Mouse (Mus musculus) myocyte (in vitro differentiated cells): Measurements from ENCODE around the gene Cntrob. TPM values are rescaled to one million over a fixed set of nuclear protein-coding genes. Genes with fewer than 3 reads are reported as not detected.

Experiments used
- H3K27me3 ChIP-seq: one replicate; pipeline ENCODE4 v1.6.1; 2011; ENCODE audit not compliant: control insufficient read depth, insufficient read depth, insufficient read length
- H3K36me3 ChIP-seq: one replicate; pipeline ENCODE4 v1.6.1; 2011; ENCODE audit not compliant: control insufficient read depth, insufficient read depth
- H3K4me2 ChIP-seq: one replicate; pipeline ENCODE4 v1.6.1; 2011; ENCODE audit warnings: low read depth, control low read depth
- H3K4me3 ChIP-seq: one replicate; pipeline ENCODE4 v1.5.1; 2011; ENCODE audit warnings: mild to moderate bottlenecking, control low read depth, moderate library complexity
- H3K79me2 ChIP-seq: one replicate; pipeline ENCODE4 v1.6.1; 2011; ENCODE audit not compliant: control insufficient read depth, insufficient read depth
- H3ac ChIP-seq: one replicate; pipeline ENCODE4 v1.6.1; 2011; ENCODE audit not compliant: control insufficient read depth, insufficient read length
- CEBPB ChIP-seq: IDR thresholded peaks from 2 replicates; pipeline ENCODE4 v1.6.1; 2011; ENCODE audit warnings: mild to moderate bottlenecking, moderate library complexity; ENCODE audit not compliant: poor library complexity, insufficient read depth, severe bottlenecking
- E2F4 ChIP-seq: IDR thresholded peaks from one replicate; pipeline ENCODE4 v1.6.1; 2011; ENCODE audit warnings: mild to moderate bottlenecking, control low read depth, moderate library complexity; ENCODE audit not compliant: insufficient read depth
- MAX ChIP-seq: IDR thresholded peaks from one replicate; pipeline ENCODE4 v1.6.1; 2011; ENCODE audit warnings: low read depth, mild to moderate bottlenecking, control low read depth
- MYOD1 ChIP-seq, 3 experiments: IDR thresholded peaks; one replicate each; pipeline ENCODE4 v1.6.1; 2011; ENCODE audit warnings: control low read depth in 2 of 3, low read depth in 2 of 3, mild to moderate bottlenecking in 2 of 3, moderate library complexity in 1 of 3; ENCODE audit not compliant: insufficient read length in 2 of 3, control insufficient read depth in 1 of 3
- MYOG ChIP-seq, 3 experiments: IDR thresholded peaks; one replicate each; pipeline ENCODE4 v1.6.1; 2011; ENCODE audit warnings: control low read depth in 2 of 3, low read depth in 2 of 3, mild to moderate bottlenecking in 2 of 3; ENCODE audit not compliant: insufficient read length in 2 of 3, control insufficient read depth in 1 of 3, insufficient read depth in 1 of 3
- POLR2A ChIP-seq: IDR thresholded peaks from one replicate; pipeline ENCODE4 v1.6.1; 2011; ENCODE audit warnings: low read depth, mild to moderate bottlenecking, control low read depth, moderate library complexity; ENCODE audit not compliant: insufficient read length
- POLR2AphosphoS2 ChIP-seq: IDR thresholded peaks from one replicate; pipeline ENCODE4 v1.6.1; 2011; ENCODE audit warnings: low read depth, control low read depth; ENCODE audit not compliant: insufficient read length
- REST ChIP-seq: IDR thresholded peaks from one replicate; pipeline ENCODE4 v1.6.1; 2011; ENCODE audit warnings: mild to moderate bottlenecking, control low read depth, moderate library complexity; ENCODE audit not compliant: insufficient read depth, insufficient read length
- SRF ChIP-seq: IDR thresholded peaks from one replicate; pipeline ENCODE4 v1.6.1; 2011; ENCODE audit warnings: low read depth; ENCODE audit not compliant: control insufficient read depth, insufficient read length
- TCF12 ChIP-seq: IDR thresholded peaks from one replicate; pipeline ENCODE4 v1.6.1; 2011; ENCODE audit warnings: mild to moderate bottlenecking, control low read depth; ENCODE audit not compliant: poor library complexity, insufficient read depth, severe bottlenecking
- TCF3 ChIP-seq: IDR thresholded peaks from one replicate; pipeline ENCODE4 v1.6.1; 2011; ENCODE audit warnings: low read depth, control low read depth; ENCODE audit not compliant: insufficient read length
- USF1 ChIP-seq: IDR thresholded peaks from one replicate; pipeline ENCODE4 v1.6.1; 2011; ENCODE audit warnings: low read depth, mild to moderate bottlenecking, control low read depth, moderate library complexity
- polyA plus RNA-seq: library from polyadenylated mRNA; unstranded; fragments of >200 nt; fragmentation: generic; extraction: Trizol; gene quantifications from one replicate; pipeline ENCODE4 v1.2.1, GENCODE M21; 2012; ENCODE audit warnings: missing spikeins

Cntrob gene
- polyA plus RNA-seq, 1 experiment, result 10.3 TPM

GRCm38 (mm10) chr11:69331152-69331551, 7.6 kb upstream of the Cntrob start:
- no peak for TF ChIP-seq SRF
- no peak for TF ChIP-seq MYOG (IDR thresholded peaks at IDR 0.05; ENCODE audit: control insufficient read depth in 1 of 3, insufficient read depth in 1 of 3, insufficient read length in 2 of 3, low read depth in 2 of 3)
- no peak for TF ChIP-seq POLR2A
- no peak for TF ChIP-seq USF1
- TF ChIP-seq E2F4, result no peak
- no peak for TF ChIP-seq REST
- no peak for TF ChIP-seq MYOD1 (IDR thresholded peaks at IDR 0.05; ENCODE audit: control insufficient read depth in 1 of 3, insufficient read length in 2 of 3, low read depth in 2 of 3)
- TF ChIP-seq MAX, result no peak
- TF ChIP-seq TCF12, result no peak
- H3K4me3 ChIP-seq, result no peak overlapping the region
- H3K36me3 ChIP-seq, result no peaks in the 10 kb centered on the region
- no peaks in the 10 kb centered on the region for H3K27me3 ChIP-seq
- no peaks in the 10 kb centered on the region for H3K79me2 ChIP-seq
- H3ac ChIP-seq, result no peak overlapping the region
- no peak overlapping the region for H3K4me2 ChIP-seq

DNA sequence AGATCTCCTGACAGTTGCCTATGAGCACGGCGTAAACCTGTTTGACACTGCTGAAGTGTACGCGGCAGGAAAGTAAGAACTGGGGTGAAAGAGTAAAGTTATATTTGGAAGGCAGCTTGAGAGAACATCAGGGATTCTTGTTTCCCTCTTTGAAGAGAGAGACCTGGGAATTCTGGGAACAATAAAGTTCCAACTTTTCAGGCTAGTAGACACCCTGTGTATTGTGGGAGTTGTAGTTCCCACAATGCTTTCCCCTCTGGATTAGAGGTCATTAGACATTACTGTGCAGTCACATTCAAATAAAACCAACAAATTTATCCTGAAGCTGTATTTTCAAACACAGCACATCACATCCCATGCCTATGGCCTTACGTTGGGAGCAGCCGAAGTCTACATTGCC, 4.9 kb upstream of the Cntrob start:
- Histone ChIP-seq H3K36me3 (no peaks in the 10 kb centered on the region), H3K79me2 (peaks cover 11% of the 10 kb centered on the region), H3K27me3 (no peaks in the 10 kb centered on the region), H3ac (no peak overlapping the region), H3K4me2 (no peak overlapping the region), H3K4me3 (no peak overlapping the region)
- no peak for TF ChIP-seq TCF3
- TF ChIP-seq MYOD1 (IDR thresholded peaks at IDR 0.05; ENCODE audit: control insufficient read depth in 1 of 3, insufficient read length in 2 of 3, low read depth in 2 of 3), result no peak
- TF ChIP-seq TCF12, result no peak
- TF ChIP-seq POLR2AphosphoS2, result no peak
- no peak for TF ChIP-seq MYOG (IDR thresholded peaks at IDR 0.05; ENCODE audit: control insufficient read depth in 1 of 3, insufficient read depth in 1 of 3, insufficient read length in 2 of 3, low read depth in 2 of 3)
- TF ChIP-seq SRF, result no peak
- no peak for TF ChIP-seq POLR2A
- TF ChIP-seq E2F4, result no peak
- TF ChIP-seq MAX, result no peak
- no peak for TF ChIP-seq USF1
- no peak for TF ChIP-seq CEBPB
- TF ChIP-seq REST, result no peak

DNA sequence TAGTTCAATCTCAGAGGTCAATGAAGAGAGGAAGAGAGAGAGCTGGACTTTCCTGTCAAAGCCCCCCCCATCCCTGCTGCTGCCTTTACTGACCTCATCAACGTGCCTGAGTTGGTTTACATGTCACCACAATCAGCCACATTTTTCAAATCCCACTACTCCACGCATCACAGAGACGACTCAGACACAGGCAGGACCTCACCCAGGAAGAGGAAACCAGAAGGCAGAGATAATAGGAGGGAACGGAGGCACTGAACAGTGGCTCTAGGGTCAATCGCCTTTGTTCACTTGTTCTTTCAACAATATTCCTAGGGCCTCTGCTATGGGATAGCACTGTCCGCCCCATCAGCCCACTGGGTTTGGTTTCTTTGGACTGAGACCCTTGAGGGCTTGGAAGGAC, 4.1 kb upstream of the Cntrob start:
- Histone ChIP-seq H3K36me3 (no peaks in the 10 kb centered on the region), H3K4me2 (no peak overlapping the region), H3K4me3 (no peak overlapping the region), H3K27me3 (no peaks in the 10 kb centered on the region), H3K79me2 (peaks cover 11% of the 10 kb centered on the region), H3ac (no peak overlapping the region)
- no peak for TF ChIP-seq USF1
- no peak for TF ChIP-seq POLR2AphosphoS2
- no peak for TF ChIP-seq TCF12
- no peak for TF ChIP-seq POLR2A
- no peak for TF ChIP-seq MYOD1 (IDR thresholded peaks at IDR 0.05; ENCODE audit: control insufficient read depth in 1 of 3, insufficient read length in 2 of 3, low read depth in 2 of 3)
- TF ChIP-seq MAX, result no peak
- no peak for TF ChIP-seq E2F4
- TF ChIP-seq CEBPB, result no peak
- no peak for TF ChIP-seq SRF
- TF ChIP-seq REST, result no peak
- no peak for TF ChIP-seq TCF3
- no peak for TF ChIP-seq MYOG (IDR thresholded peaks at IDR 0.05; ENCODE audit: control insufficient read depth in 1 of 3, insufficient read depth in 1 of 3, insufficient read length in 2 of 3, low read depth in 2 of 3)

- no peak for TF ChIP-seq USF1
- no peak for TF ChIP-seq POLR2A
- TF ChIP-seq E2F4, result no peak
- no peak for TF ChIP-seq TCF3
- TF ChIP-seq MYOG (IDR thresholded peaks at IDR 0.05; ENCODE audit: control insufficient read depth in 1 of 3, insufficient read depth in 1 of 3, insufficient read length in 2 of 3, low read depth in 2 of 3), result no peak
- no peak for TF ChIP-seq TCF12
- no peak for TF ChIP-seq MYOD1 (IDR thresholded peaks at IDR 0.05; ENCODE audit: control insufficient read depth in 1 of 3, insufficient read length in 2 of 3, low read depth in 2 of 3)
- TF ChIP-seq MAX, result no peak
- H3K4me2 ChIP-seq, result no peak overlapping the region
- H3ac ChIP-seq, result no peak overlapping the region
- H3K27me3 ChIP-seq, result no peaks in the 10 kb centered on the region
- peaks cover 11% of the 10 kb centered on the region for H3K79me2 ChIP-seq
- no peaks in the 10 kb centered on the region for H3K36me3 ChIP-seq
- H3K4me3 ChIP-seq, result peak overlapping the region; percentile 56
Observed at GRCm38 (mm10) chr11:69327157-69327442, 3.5 kb upstream of the Cntrob start.
